Mouse (Mus musculus) 416B (cell line): ENCODE data around the gene Mical2.
A peak's percentile ranks its signal among the peaks of the same experiment; 100 is the strongest.

Experiments
- DNase-seq: peaks from one replicate; pipeline ENCODE4 v3.0.0; 2011; ENCODE audit warnings: low read depth

Mical2 gene

DNA sequence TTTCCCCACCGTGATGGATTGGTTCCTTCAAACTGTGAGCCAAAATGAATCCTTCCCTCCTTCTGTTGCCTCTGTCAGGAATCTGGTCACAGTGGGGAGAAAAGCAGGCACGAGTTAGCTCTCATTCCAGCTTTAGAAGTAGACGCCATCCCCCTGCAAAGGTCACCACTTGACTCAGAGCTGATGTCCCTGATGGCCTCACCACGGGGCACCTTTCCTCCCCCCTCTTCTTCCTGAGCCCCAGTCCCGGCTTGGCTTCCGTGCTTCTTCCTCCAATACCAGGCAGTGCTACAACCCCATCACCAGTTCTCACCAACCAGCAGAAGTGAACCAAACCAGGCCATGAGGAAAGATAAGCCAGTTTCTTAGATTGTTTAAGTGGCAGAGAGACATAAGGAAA, 16.9 kb downstream of the Mical2 start:
- no peak for DNase-seq

DNA sequence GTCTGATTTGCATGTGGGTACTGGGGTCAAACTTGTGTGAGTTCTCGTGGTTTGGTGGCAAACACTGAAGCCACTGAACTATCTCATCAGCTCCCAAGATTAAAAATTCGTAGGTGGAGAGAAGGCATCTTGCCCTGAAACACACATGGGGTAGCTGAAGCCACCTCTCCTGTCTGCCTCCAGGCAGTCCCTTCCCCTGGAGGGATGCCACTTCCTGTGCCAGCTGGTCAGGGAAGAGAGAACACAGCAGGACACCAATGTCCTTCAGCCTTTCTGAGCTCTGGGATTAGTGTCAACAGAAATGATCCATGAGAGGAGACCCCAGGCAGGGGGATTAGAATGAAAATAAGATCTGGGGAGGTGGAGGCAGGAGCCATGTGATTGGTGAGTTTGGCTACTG, 18.4 kb downstream of the Mical2 start:
- no peak for DNase-seq

DNA sequence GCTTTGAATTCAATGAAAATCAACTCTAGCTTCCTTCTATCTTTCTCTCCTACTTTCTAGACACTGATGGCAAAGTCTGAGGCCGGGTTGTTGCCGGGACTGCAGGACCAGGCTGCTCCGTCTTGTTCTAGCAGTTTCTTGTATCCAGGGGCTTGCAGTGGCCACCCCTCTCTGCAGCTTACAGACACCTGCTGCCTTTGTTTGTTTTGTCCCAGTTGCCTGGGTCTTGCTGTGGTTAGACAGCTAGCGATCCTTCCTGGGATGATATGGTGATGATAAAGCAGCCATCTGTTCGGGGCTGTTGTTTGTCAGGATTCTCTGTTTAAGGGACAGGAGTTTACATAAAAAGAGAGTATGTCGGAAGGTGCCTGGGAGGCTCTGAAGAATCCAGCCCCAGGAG, 19.0 kb downstream of the Mical2 start:
- no peak for DNase-seq

DNA sequence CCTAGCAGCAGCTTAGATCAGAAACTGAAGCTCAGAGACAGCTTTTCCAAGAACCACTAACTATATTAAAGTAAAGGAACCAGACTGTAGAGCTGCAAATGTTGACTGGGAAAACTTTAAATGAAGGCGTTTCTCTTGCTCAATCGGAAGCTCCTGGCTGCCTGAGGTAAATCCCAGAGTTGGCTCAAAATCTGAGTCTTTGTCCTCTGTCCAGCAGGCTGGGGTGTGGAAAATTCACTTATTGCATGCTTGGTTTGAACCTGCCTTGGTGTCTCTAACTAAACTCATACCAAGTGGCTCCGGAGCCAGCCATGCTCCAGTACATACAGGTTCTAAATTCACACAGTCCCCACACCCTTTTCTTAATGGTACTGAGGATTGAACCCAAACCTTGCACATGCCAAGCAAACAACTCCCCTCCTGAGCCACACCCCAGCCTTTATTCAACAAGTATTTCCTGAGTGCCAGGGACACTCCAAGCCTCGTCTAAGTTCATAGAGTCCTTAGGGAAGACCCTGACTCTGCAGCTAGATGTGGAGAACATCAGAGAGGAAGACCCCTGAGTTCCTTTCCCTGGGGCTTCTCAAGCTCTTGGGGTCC, 20.3 kb downstream of the Mical2 start:
- DNase-seq = no peak

DNA sequence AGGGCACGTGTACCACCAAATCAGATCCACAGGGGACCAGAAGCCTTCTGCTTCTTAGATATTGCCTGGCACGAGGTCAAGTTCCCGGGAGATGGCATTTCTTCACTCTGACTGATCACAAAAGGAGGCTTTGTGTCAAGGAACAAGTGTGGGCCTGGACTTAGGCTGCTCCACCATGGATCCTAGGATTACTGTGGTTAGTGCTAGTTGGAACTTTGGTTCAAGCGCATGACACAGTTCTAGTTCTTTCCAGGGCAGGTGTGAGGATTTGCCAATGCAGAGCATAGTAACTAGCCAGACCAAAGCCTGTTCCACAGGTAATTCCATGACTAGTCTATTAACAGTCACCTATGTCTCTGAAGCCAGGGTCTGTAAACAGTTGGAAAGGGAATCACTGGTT, 20.8 kb downstream of the Mical2 start:
- no peak for DNase-seq

DNA sequence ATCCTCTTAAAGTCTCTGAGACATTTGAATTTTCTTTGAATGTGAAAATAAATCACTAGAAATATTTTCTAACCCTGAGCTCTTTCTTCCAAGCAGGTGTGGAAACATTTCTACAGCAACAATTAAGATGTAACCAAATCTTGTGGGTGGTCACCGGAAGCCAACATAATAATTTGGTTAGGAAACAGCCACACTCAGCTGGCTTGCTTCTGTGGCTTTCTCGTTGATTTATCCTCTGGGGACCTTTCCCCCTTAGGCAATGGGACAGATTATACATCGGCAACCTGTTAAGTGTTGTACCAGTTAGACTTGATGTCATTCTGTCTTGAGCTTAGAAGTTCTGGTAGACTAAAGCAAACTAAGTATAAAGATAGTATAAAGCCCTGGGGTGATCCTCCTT, 22.2 kb downstream of the Mical2 start:
- DNase-seq = no peak

DNA sequence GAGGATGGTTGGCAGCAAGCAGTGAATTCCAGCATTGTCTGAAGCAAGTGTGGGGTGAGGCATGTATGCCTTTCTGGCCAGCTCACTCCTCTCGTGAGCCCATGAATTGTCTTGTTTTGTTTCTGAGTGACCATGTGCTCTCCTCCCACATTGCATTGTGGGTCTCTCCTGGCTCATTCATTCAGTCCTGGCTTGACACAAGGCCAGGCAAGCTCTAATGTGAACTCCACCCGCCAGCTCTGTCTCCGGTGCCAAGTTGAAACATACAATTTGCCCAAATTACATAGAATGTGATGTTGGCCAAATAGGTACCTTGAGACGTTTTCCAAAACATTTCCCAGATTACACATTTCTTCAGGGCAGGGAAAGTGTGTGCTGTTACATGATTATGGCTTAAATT, 23.8 kb downstream of the Mical2 start:
- no peak for DNase-seq

DNA sequence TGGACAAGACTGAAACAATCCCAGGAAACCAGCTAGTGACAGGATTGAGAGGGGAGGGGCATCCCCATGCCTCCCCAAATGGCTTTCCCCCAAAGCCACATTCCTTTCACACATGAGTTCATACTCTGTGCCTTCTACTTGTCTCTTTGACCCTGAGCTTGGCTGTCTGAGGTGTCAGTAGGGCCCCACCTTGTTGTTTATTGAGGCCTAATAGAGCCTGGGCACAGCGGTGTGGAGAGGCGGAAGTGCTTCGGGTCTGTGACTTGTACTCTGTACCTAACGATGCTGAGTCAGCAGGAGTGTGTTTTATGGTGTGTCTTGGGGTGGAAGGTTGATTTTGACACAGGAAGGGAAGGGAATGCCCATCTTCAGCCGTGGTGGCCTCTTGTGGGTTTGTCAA, 26.4 kb downstream of the Mical2 start:
- no peak for DNase-seq

DNA sequence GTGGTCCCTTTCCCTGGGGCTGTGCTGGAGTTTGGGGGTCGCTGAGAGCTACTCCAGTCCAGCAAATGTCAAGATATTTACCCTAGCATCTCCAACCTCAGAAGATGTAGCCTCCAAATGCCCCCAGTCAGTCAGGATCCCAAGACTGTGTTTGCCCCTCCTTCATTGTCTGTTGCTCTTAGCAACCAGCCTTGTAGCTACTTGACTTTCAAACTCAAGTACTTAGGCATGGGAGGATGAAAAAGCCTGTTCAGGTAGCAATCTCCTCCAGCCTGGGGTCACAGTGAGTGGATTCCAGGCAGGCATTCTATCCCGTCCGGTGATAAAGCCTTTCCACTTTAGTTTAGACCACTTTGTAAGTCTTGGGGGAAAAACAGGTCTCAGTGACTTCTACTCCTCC, 28.6 kb downstream of the Mical2 start:
- DNase-seq = no peak

DNA sequence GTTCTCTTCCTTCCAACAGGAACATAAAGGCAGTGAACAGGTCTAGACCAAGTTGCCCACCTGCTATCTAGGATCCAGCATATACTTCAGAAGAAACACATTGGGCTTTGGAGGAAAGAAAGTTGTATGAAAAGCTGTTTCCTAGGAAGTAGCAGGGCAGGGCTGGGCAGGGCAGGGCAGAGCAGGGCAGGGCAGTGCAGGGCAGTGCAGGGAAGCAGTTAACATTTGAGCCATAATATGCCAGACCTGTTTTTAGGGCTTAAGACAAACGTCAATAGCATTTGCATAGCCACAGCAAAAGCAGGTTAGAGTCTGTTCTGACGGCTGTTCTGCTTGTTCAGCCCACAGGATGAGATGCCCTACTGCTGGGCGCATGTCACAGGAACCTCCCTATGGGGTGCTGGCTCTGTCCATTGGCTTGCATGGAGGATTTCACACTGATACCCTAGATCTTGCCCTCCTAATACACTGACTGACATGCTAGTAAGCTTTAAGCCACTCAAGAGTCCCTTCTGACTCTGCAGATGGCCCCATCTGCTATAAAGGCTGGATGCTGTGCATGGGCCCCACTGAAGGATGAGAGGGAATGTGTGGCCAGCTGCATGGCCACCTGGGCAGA, 29.7 kb downstream of the Mical2 start:
- DNase-seq = no peak

DNA sequence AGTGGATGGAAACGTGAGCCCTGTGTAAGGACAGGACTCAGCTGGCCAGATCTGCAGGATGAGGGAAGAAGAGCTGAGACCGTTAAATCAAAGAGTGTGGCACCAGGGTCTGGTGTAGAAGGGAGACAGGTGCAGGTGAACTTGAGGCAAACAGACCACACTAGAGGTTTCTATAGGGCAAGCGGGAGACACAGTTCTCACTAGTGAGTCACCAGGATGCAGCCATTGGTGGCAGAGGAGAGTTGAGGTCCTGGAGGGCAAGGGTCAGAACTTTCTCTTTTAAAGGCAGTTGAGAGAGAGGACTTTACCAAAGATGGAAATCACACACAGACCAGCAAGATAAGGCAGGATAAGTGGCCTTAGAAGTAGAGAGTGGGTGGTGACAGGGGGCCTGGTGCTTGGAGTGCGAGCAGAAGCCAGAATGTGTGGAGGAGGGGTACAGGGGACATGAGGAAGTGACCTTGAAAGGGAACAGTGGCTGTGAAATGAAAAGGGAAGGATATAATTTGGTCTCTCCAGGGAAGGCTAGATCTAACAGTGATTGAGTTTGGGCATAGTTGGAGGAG, 32.8 kb downstream of the Mical2 start:
- DNase-seq = no peak

DNA sequence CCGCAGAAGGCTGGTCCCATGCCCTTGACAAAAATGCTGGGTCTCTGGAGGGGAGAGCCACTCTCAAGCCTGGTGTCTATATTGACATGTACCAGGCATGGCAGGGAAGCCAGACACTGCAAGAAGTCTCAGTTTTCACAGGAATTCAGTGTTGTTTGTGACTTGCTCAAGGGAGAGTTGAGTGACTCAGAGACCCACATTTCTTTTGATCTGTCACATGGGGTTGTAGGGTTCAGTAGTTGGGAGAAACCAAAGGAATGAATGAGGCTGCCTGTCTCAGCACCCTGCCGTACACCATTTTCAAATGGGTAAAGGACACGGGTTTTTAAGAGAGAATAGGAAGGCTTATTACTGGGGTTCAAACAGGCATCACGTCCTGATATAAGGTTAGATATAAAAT, 33.6 kb downstream of the Mical2 start:
- no peak for DNase-seq

DNA sequence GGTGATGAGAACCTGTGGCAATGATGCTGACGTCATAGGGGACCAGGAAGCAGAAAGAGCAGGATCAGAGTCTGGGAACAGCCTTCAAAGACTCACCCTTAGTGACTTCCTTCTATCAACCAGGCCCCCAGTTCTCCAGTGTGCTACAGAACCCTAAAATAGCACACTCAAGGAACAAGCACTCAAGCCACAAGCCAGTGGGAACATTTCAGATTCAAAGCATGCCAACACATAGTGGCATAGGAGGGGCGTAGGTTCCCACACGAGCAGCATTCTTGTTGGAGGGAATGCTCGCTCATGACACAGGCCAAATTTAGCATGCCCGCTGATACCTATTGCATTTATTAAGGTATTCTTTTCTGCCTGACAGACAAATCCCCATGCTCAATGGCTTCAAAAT, 35.5 kb downstream of the Mical2 start:
- no peak for DNase-seq

DNA sequence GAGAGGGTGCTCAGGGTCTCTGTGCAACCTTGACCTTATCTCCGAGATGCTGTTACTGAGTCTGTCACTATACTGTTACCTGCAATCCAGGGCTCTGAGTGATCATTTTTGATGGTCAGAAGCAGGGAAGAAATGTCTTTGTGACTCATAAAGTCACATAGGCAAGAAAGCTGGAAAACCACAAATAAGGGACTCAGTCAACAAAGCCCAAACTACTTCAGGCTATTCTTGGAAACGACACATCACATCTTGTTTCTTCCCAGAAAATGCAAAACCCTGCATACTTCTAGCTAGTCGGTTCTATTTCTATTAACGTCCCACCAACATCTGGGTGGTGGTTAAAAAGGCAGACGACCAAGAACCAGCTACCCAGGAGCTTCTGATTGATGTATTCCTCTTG, 41.6 kb downstream of the Mical2 start:
- no peak for DNase-seq

DNA sequence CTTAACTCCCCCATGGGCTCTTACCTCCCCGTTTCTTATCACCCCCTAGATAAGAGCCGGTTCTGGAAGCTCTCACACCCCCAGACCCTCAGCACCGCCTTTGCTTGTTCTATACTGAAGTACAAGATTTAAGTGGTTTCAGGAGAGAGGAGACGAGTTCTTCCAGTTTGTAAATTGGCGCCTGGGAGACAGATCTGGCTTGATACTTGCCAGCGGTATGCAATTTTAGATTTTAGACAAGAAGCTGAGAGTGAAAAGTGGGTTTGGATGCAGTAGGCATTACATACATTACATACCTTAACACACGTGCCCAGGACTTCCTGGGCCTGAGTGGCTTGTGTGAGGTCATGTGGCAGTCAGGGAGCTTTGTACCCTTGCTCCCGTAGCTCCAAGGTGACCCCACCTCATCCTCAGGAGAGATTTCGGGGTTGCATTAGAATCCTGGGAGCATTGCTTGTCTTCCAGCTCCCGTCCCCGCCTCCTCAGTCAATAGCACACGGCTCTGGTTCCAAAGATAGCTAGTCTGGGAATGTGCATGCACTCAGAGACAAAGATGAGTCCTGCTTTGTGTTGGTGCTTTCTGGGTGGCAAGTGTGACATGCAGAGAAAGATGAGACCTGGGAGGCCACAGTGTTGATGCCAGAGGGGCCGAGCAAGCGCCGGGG, 43.2 kb downstream of the Mical2 start:
- no peak for DNase-seq

DNA sequence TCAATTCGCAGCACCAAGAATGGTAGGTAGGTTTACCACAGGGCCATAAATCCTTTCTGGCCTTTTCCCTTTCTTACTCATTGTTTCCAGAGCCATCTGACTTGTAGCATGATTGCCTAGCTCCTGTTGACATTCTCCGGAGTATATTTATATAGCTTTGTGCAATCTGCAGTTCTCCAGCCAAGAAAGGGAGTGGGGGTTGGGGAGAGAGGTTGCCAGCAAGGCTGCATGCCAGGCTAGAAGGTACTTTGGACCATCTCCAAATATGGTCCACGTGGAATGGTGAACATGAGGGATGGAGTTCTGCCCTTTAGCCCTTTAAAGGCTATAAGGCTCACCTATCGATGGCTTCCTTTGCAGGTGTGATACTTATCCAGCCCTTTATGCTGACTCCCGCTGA, 45.2 kb downstream of the Mical2 start:
- DNase-seq = no peak

DNA sequence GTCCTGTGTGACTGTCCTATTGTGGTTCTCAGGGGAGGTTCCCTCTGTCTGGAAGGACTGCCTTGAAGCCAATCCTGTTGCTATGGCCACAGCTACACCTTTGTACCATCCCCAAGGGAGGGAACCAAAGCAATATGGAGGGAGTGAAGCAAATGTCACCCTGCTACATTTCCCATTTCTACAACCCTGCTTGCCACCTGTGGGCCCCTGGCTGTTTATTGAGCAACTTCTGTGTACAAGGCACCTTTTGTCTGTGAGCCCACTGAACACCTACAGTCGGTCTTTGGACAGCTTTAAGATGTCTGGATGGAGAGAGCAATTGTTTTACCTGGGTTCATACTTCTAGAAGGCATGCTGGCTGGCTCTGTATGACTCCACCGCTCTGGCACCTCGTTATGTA, 46.0 kb downstream of the Mical2 start:
- no peak for DNase-seq

DNA sequence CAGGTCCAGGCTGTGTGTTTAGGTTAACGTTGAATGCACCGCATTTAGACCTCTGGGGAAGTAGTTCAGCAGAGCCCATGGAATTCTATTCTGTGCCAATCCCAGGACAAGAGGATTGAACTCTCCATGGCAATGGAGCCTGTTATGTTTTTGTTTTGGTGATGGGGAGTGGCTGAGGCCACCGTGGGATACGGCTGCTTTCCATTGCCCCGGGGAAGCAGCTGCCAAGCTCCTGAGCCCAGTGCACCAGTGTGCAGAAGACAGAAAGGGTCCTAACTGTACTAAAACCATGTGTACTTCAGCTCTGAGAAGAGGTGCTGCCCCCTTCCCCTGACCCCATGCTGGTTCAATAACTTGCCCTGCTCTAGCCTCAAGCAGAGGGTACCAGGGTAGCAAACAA, 47.0 kb downstream of the Mical2 start:
- DNase-seq = no peak

DNA sequence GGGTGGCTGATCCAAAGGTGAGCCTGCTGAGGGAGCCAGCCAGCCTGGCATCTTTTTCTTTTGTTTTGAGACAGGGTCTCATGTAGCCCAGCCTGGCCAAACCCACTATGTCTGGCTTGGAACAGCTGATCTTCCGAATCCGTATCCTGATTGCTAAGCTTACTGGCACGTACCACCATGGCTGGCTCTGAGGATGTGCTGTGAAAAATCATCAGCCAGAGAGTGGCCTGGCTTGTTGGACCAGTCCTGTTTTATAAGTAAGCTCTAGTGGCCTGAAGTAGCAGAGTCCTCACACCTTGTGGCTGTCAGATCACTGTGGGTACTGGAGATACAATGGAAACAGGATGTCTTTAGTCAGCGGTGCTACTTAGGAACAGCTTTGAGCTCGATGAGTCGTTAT, 47.8 kb downstream of the Mical2 start:
- no peak for DNase-seq

DNA sequence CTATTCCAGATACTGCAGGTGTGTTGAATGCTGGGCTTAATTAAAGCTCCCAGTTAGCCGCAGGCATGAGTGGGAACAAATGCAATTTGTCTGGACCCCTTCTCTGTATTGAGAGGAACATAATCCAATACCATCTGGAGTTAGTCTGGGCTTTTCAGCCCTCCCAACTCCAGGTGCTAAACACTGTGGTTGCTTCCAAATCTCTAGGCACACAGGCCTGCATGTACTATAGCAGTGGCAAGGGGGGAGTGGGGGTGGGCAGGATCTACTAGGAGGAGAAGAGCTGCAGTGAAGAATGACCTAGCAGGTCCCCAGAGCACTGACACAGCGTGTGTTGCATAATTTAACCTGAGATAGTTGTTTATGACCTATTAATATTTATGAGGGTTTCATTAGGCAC, 49.0 kb downstream of the Mical2 start:
- DNase-seq = no peak

DNA sequence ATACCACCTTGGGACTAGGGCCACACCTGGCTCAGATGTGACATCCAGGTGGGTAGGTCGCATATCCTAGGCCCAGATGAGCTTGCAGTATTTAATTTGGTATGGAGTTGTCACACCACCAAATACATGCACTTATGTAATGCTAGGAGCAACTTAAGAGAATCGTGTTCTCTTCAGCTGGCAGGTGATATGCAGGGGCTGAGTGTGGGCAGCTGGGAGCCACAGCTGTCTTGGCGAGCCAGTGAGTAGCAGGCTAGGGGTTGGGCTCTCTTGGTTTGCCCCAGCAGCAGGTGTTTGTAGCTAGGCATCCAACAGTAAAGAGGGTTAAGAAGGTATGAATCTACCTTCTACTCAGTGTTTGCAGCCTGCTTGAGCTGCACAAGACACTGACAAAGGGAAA, 49.4 kb downstream of the Mical2 start:
- DNase-seq = no peak

DNA sequence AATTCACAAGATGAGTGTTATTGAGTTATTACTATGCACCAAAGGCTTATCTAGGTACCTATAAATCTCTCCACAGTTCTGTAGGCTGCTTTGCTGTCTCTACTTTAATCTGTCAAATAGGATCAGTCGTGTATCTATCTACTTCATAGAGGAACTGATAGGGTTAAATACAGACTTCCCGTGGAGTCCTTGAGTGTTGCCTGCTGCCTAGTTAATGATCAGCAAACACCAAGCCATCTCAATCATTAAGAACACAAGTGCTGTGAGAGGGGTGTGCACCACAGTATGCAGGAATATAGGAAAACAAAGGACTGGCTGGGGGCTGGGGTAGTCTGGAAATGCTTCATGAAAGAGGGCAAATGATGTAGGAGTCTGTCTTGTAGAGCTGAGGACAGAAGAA, 50.2 kb downstream of the Mical2 start:
- no peak for DNase-seq

DNA sequence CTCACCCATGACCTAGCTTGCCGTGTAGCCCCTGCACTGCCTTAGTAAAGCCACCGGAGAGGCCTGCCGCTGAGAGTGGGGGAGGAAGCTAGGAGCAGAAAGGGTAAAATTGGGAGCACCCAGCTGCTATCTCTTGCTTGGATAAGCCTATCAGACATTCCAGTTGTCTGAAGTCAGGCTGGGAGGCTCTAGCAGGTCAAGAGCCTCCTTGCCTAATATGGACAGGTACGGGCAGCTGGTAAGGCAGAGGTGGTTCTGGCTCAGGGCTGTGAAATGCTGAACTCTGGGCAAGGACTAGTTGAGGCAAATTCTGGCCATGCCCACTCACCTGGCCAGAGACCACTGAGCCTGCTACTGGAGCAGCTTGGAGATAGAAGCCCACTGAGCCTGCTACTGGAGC, 51.2 kb downstream of the Mical2 start:
- no peak for DNase-seq

DNA sequence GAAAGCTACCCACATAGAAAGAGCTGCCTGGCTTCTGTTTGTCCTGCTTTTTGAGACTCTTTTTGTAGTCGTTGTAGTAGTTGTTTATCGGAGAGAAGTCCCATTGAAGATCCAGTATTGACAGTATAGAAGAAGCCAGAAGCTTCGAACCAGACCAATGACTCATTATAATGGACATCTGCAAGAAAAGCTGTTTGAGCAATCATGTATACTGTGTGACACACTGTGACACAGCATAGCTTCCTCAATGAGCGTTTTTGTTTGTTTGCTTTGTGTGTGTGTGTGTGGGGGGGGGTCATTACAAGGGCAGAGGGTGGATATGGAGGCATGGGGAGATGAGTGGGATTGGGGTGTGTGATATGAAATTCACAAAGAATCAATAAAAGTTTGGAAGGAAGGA, 53.0 kb downstream of the Mical2 start:
- peak; percentile 12 for DNase-seq
